Mouse (Mus musculus): ENCODE data around the gene Arntl.

DNA sequence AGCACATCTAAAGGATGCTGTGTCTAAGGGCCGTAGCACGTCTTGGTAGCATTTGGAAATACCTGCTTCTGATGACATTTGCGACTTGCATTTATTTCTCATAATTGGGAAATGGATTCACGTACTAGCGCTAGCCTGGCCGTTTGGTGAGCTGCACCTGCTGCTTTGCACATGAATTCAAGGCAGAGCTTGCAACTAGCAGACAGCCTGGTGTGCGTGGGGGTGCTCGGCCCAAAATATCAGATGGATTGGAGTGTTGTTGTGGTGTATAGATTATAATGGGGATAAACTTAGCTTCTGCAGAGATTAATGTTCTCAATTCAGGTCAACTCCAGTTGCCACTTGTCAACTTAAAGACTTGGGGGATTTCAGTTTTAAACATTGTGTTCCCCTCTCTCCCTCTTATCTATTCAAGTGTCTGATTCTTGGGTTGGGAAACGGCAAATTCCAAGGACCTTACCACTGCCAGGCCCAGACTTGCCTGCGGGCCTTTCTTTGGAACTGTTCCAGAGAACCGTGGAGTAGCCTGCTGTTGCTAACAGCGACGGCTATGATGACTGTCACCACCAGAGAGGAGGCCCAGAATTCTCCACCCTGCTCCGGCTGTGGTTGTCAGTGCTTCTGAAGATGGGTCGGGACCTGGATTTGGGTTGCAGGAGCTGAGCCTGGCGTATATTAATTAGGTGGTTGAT is 42.0 kb downstream of the Arntl start:
- TF ChIP-seq CTCF (IDR thresholded peaks at IDR 0.05; ENCODE audit: low read depth) (no peak), EP300 (IDR thresholded peaks at IDR 0.05; ENCODE audit: low read depth) (no peak)

All from liver, postnatal 0 days (tissue).